Mouse (Mus musculus) brain, embryonic 14.5 days (tissue): ENCODE results near the gene Kifc1.

ENCODE experiments used
- CTCF ChIP-seq: fragments of 200-500 bp; IDR thresholded peaks from 2 replicates; pipeline ENCODE4 v1.5.1; 2012; ENCODE audit warnings: inconsistent platforms, mild to moderate bottlenecking, moderate library complexity, borderline replicate concordance; ENCODE audit not compliant: insufficient read depth, insufficient read length; ENCODE audit errors: extremely low read depth
- POLR2A ChIP-seq: fragments of 200-500 bp; IDR thresholded peaks from 2 replicates; pipeline ENCODE4 v1.6.1; 2012; ENCODE audit warnings: mild to moderate bottlenecking, inconsistent platforms, borderline replicate concordance; ENCODE audit not compliant: poor library complexity, insufficient read depth, insufficient read length, severe bottlenecking; ENCODE audit errors: extremely low read depth

- no peak for TF ChIP-seq CTCF
- TF ChIP-seq POLR2A: no peak
These were observed 46.5 kb upstream of the Kifc1 start for GRCm38 (mm10) chr17:33936993-33937392.
